Mouse (Mus musculus): ENCODE results near the gene Zbtb42.

GRCm38 (mm10) chr12:112678555-112679026 lies at the start of gene Zbtb42:
- TF ChIP-seq SIN3A (IDR thresholded peaks at IDR 0.05; ENCODE audit: low read length) = peak; percentile 79
- TF ChIP-seq MXI1 (IDR thresholded peaks at IDR 0.05; ENCODE audit: low read depth, low read length) = peak; percentile 64
